8 mouse cellular contexts compared by ENCODE assay signal in the genomic region with DNA sequence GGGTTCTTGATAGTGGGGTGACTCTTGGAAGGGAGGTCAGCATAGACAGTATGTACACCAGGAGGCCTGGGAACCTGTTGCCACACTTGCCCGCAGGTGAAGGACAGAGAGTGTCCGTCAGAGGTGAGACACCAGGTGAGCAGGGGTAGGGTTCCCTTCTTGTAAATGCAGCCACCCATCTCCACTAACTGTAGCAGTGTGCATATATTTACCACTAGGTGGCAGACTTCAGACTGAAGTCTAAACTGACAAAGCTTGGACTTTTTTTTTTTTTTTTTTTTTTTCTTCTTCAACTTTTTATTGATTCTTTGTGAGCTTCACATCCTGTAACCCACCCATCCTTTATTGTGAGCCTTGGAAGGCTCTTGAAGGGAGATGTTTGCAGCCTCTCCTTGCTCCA.
DNase-seq lines count a peak whose midpoint lies in the region; TF ChIP-seq lines count a peak whose summit lies in the region.
"Had no signal": no experiment of that assay in that cellular context is flagged by ENCODE, and none has a peak within 500 bp of the region (broad histone marks: within the 10 kb centered on the region; RNA-seq: fewer than 3 reads in every experiment).

No protein-coding gene starts in this region.

- peak; percentile 28 to 67; a peak in 3 of 4 replicates for TF ChIP-seq CTCF in CH12.LX (conservative IDR thresholded peaks at IDR 0.05 in 1 of 2, IDR thresholded peaks at IDR 0.05 in 1 of 2; ENCODE audit: low read depth in 2 of 2, low read length in 2 of 2)

- TF ChIP-seq EP300 in CH12.LX (IDR thresholded peaks at IDR 0.05; ENCODE audit: low read length), result no peak

- in situ Hi-C loops in CH12.LX (cut with MboI; ENCODE audit: low pct_ligation_motif_present, low pct_unique_long_range_greater_than_20kb, low sequenced_read_pairs), result loop anchor here (5.0 to 25.0 kb wide), 3 partner anchors 40 to 865 kb away; no protein-coding TSS in a partner anchor

- no peak for TF ChIP-seq POLR2A in CH12.LX (IDR thresholded peaks at IDR 0.05; ENCODE audit: low read depth, low read length)

- peak; percentile 15 for DNase-seq in kidney, postnatal 10 days
- no peak for DNase-seq in kidney, postnatal 14 days
- DNase-seq in CH12.LX (ENCODE audit: extremely low read depth), result peak; percentile 17
- DNase-seq in MN1 (ENCODE audit: low spot score), result peak; percentile 36
- DNase-seq in induced T-regulatory cell, adult 2 months (ENCODE audit: low read depth), result peak; percentile 41
- DNase-seq in Muller cell, postnatal 12 days (ENCODE audit: inconsistent ontology term), result no peak
- DNase-seq in left cerebral cortex, postnatal 4 days, result no peak

- no peak overlapping the region for H3K27ac ChIP-seq in CH12.LX (ENCODE audit: insufficient read depth, low read depth)
- H3K27ac ChIP-seq: forebrain, embryonic 10.5 days had no signal

- intact Hi-C loops in left cerebral cortex, postnatal 4 days (cut with DNase I), result loop anchor here (5.0 to 10.0 kb wide), 4 partner anchors 40 to 862 kb away; a partner anchor contains a TSS

- dilution Hi-C loops in CH12.LX (cut with MboI; ENCODE audit: extremely low pct_ligation_motif_present, extremely low pct_unique_long_range_greater_than_20kb, low sequenced_read_pairs), result no loop called here

- H3K27me3 ChIP-seq in CH12.LX (replicated peaks), result peaks cover 93% of the 10 kb centered on the region

- H3K4me2 ChIP-seq in CH12.LX (ENCODE audit: insufficient read depth, low read depth, poor library complexity, severe bottlenecking), result no peak overlapping the region

- no peak overlapping the region for H3K4me3 ChIP-seq in CH12.LX (replicated peaks in 1 of 3; ENCODE audit: low read depth in 2 of 3, low read length in 2 of 3, poor library complexity in 1 of 3)
- H3K4me3 ChIP-seq: forebrain, embryonic 10.5 days had no signal

- no peaks in the 10 kb centered on the region for H3K9me3 ChIP-seq in CH12.LX (replicated peaks; ENCODE audit: low read length)
- H3K9me3 ChIP-seq: forebrain, embryonic 10.5 days had no signal

- no peaks in the 10 kb centered on the region for H3K4me1 ChIP-seq in CH12.LX (ENCODE audit: control insufficient read depth in 1 of 2, insufficient read depth in 2 of 2)
- H3K4me1 ChIP-seq: forebrain, embryonic 10.5 days had no signal

- peak; percentile 32 for TF ChIP-seq RAD21 in CH12.LX (IDR thresholded peaks at IDR 0.05; ENCODE audit: low read depth, low read length)

- no peak overlapping the region for H3K9ac ChIP-seq in CH12.LX (ENCODE audit: insufficient read depth, low read depth)

- no peaks in the 10 kb centered on the region for H3K79me2 ChIP-seq in CH12.LX (replicated peaks; ENCODE audit: control insufficient read depth, extremely low read depth, insufficient read depth, poor library complexity, severe bottlenecking)

- no peaks in the 10 kb centered on the region for H3K36me3 ChIP-seq in CH12.LX (replicated peaks in 1 of 2; ENCODE audit: control insufficient read depth in 1 of 2, insufficient read depth in 1 of 2, low read length in 1 of 2)
- H3K36me3 ChIP-seq: forebrain, embryonic 10.5 days had no signal

TF ChIP-seq in CH12.LX, 34 proteins besides CTCF, POLR2A, EP300 and RAD21:
- TF ChIP-seq SMC3 (IDR thresholded peaks at IDR 0.05; ENCODE audit: low read depth, low read length) (peak; percentile 61), ZNF384 (IDR thresholded peaks at IDR 0.05; ENCODE audit: low read depth, low read length) (peak; percentile 98), ETS1 (conservative IDR thresholded peaks at IDR 0.05; ENCODE audit: low read depth, low read length) (no peak)

Comparison
In these comparisons a context has a peak if more than half of its experiments do, and no peak if none do; other contexts are left out.
1. DNase-seq: peak in kidney, postnatal 10 days (single experiment), CH12.LX (single experiment), MN1 (single experiment) and induced T-regulatory cell, adult 2 months (single experiment); none in kidney, postnatal 14 days (single experiment), Muller cell, postnatal 12 days (single experiment) and left cerebral cortex, postnatal 4 days (single experiment).